Mouse (Mus musculus): ENCODE results near the gene Gm3402. TPM values are rescaled to one million over a fixed set of nuclear protein-coding genes. Genes with fewer than 3 reads are reported as not detected.
A peak's percentile ranks its signal among the peaks of the same experiment; 100 is the strongest.
"Not testable (repeated sequence)": the region's sequence is repeated elsewhere in the genome, so short reads cannot be mapped to it uniquely, and the experiment has no call there.

The Gm3402 gene
- polyA plus RNA-seq (2014; fragmentation: Nextera tagmentation; extraction: Ambion mirVana) = not detected in 2 replicates

DNA sequence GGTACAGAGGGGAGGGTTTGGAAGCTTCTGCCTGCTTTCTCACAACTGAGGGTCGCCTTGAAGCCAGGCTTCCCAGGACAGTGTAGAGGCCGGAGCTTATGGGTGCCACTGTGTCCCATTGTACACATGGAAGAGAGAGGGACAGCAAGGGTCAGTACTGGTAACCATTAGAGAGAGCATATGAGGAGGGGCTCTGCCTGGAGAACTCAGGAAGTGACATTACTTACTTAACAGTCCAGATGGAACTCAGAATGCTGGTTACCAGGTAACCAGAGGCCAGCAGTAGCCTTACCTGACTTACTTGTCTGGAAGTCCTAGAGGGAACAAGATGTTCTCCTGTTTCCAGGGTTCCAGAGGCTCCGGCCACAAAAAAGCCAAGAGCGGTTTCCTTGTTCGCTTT is at the start of gene Gm3402:
TSS of gene Gm3402 (plus strand) at position 301 of the 400 bp plus-strand sequence.
- not testable (repeated sequence) for DNase-seq (ENCODE audit: low spot score); H3K27me3 ChIP-seq (ENCODE audit: control insufficient read depth, insufficient read depth, low read length); ATAC-seq (replicated peaks; ENCODE audit: low FRiP score); H3K27ac ChIP-seq (ENCODE audit: low read depth, low read length); H3K4me2 ChIP-seq (ENCODE audit: low read depth, low read length, severe bottlenecking); H3K36me3 ChIP-seq (ENCODE audit: control insufficient read depth, insufficient read depth, low read length); H3K4me3 ChIP-seq (ENCODE audit: low read depth, low read length); H3K9ac ChIP-seq (ENCODE audit: low read length); H3K9me3 ChIP-seq (ENCODE audit: control insufficient read depth, low read length); H3K4me1 ChIP-seq (replicated peaks; ENCODE audit: control insufficient read depth, insufficient read depth, low read length)
- WGBS = no CpG with 5 or more reads among the region's 5 CpGs

DNA sequence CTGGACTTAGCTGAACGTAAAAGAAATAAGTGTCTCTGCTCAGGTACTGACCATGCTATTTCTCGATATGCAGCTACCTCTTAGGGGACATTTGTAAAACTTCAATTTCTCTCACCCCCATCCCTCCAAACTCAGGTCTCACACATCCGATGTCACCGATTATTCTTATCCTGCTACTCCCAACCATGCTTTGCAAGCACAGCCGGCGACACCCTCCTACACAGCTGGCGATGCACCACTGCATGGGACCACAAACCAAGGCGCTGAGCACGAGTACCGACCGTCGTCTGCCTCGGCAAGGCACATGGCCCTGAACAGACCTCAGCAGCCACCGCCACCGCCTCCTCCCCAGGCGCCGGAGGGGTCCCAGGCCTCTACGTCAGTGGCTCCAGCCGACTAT is 47.3 kb upstream of the Gm3402 start:
- 94% methylated on average over 19 of the region's 19 CpGs for WGBS
- ATAC-seq (replicated peaks; ENCODE audit: low FRiP score) (no peak), DNase-seq (ENCODE audit: low spot score) (no peak)
- Histone ChIP-seq H3K9me3 (ENCODE audit: control insufficient read depth, low read length) (no peaks in the 10 kb centered on the region), H3K27ac (ENCODE audit: low read depth, low read length) (no peak overlapping the region), H3K4me2 (ENCODE audit: low read depth, low read length, severe bottlenecking) (no peak overlapping the region), H3K36me3 (ENCODE audit: control insufficient read depth, insufficient read depth, low read length) (no peaks in the 10 kb centered on the region), H3K9ac (ENCODE audit: low read length) (no peak overlapping the region), H3K27me3 (ENCODE audit: control insufficient read depth, insufficient read depth, low read length) (no peaks in the 10 kb centered on the region), H3K4me3 (ENCODE audit: low read depth, low read length) (no peak overlapping the region), H3K4me1 (replicated peaks; ENCODE audit: control insufficient read depth, insufficient read depth, low read length) (no peaks in the 10 kb centered on the region)

DNA sequence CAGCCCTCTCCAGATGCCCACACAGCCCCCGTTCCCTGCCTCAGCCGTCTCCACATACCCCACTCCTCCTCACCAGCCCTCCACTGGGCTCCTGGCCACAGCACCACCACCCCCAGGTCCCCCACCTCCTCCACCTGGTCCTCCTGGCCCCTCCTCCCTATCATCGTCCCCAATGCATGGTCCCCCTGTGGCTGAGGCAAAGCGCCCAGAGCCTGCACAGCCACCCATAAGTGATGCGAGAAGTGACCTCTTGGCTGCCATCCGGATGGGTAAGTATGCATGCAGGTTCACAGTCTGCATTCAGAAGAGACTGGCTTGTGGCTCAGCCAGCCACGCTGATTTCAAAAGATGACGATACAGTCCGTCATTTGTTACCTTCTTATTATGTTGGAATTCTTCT is 45.6 kb upstream of the Gm3402 start:
- Histone ChIP-seq H3K27ac (ENCODE audit: low read depth, low read length) (no peak overlapping the region), H3K27me3 (ENCODE audit: control insufficient read depth, insufficient read depth, low read length) (no peaks in the 10 kb centered on the region), H3K9me3 (ENCODE audit: control insufficient read depth, low read length) (no peaks in the 10 kb centered on the region), H3K4me2 (ENCODE audit: low read depth, low read length, severe bottlenecking) (no peak overlapping the region), H3K4me1 (replicated peaks; ENCODE audit: control insufficient read depth, insufficient read depth, low read length) (no peaks in the 10 kb centered on the region), H3K36me3 (ENCODE audit: control insufficient read depth, insufficient read depth, low read length) (no peaks in the 10 kb centered on the region), H3K9ac (ENCODE audit: low read length) (no peak overlapping the region), H3K4me3 (ENCODE audit: low read depth, low read length) (no peak overlapping the region)
- 89% methylated on average over 9 of the region's 9 CpGs for WGBS
- no peak for ATAC-seq (replicated peaks; ENCODE audit: low FRiP score)
- no peak for DNase-seq (ENCODE audit: low spot score)

DNA sequence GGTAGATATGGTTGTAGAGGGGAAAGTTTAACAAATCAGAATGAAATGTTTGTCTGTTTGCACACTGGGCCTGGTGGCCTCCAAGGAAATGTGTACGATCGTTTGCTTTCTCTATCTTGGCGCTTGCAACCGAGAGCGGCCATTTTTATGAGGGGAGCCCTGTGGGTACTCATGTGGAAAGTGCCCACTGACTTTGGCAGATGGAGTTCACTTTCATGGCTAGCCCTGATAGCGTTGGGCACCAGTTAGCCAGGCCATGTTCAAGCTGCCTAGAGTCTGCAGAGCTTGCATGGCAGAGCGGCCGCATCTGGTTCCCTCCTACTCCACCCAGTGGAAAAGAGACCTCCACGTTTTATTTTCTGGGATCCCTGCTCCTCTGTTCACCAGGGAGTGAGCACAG is 43.1 kb upstream of the Gm3402 start:
- ATAC-seq (replicated peaks; ENCODE audit: low FRiP score) (no peak), DNase-seq (ENCODE audit: low spot score) (no peak)
- Histone ChIP-seq H3K36me3 (ENCODE audit: control insufficient read depth, insufficient read depth, low read length) (no peaks in the 10 kb centered on the region), H3K9me3 (ENCODE audit: control insufficient read depth, low read length) (no peaks in the 10 kb centered on the region), H3K27me3 (ENCODE audit: control insufficient read depth, insufficient read depth, low read length) (no peaks in the 10 kb centered on the region), H3K4me1 (replicated peaks; ENCODE audit: control insufficient read depth, insufficient read depth, low read length) (no peaks in the 10 kb centered on the region), H3K4me3 (ENCODE audit: low read depth, low read length) (no peak overlapping the region), H3K27ac (ENCODE audit: low read depth, low read length) (no peak overlapping the region), H3K4me2 (ENCODE audit: low read depth, low read length, severe bottlenecking) (no peak overlapping the region), H3K9ac (ENCODE audit: low read length) (no peak overlapping the region)
- 87% methylated on average over 9 of the region's 9 CpGs for WGBS

DNA sequence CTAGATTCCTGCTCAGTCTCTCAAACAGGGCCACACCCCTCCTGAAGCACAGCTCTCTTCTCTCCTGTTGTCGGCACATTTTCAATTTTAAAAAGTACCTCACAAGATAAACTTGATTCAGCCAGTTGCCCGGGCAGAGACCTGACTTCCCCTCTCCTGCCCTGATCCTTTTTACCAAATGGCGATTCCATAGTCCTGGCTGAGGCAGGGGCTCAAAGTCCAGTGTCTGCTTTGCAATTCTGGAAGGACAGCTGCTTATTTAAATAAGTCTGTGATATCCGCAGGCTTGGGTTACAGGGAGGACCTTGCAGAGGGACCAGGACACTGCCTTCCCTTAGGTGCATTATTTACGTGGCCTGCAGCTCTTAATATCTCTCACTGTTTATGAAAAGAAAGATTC is 42.6 kb upstream of the Gm3402 start:
- no peaks in the 10 kb centered on the region for H3K9me3 ChIP-seq (ENCODE audit: control insufficient read depth, low read length)
- H3K27ac ChIP-seq (ENCODE audit: low read depth, low read length) = no peak overlapping the region
- H3K4me2 ChIP-seq (ENCODE audit: low read depth, low read length, severe bottlenecking) = no peak overlapping the region
- H3K4me1 ChIP-seq (replicated peaks; ENCODE audit: control insufficient read depth, insufficient read depth, low read length) = no peaks in the 10 kb centered on the region
- WGBS = 91% methylated on average over 5 of the region's 5 CpGs
- ATAC-seq (replicated peaks; ENCODE audit: low FRiP score) (no peak), DNase-seq (ENCODE audit: low spot score) (no peak)
- no peaks in the 10 kb centered on the region for H3K36me3 ChIP-seq (ENCODE audit: control insufficient read depth, insufficient read depth, low read length)
- no peak overlapping the region for H3K9ac ChIP-seq (ENCODE audit: low read length)
- H3K27me3 ChIP-seq (ENCODE audit: control insufficient read depth, insufficient read depth, low read length) = no peaks in the 10 kb centered on the region
- no peak overlapping the region for H3K4me3 ChIP-seq (ENCODE audit: low read depth, low read length)

DNA sequence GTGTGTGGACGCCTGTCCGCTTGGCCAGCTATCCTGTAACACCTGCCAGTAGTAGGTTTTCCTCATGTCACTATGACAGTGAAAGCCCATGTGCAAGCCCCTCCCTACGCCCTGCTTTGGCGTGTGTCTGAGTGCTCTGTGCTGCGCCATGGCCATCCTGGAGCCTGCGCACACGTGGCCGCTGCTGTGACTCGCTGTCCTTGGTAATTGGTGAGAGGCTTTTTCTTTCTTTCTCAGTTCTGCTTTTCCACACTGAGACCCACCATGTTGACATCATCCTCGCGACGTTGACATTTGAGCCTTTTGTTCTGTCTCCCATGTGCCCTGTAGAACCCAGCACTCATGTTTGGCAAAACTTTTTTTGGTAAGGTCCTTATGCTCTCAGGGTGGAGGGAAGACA is 42.1 kb upstream of the Gm3402 start:
- no peaks in the 10 kb centered on the region for H3K36me3 ChIP-seq (ENCODE audit: control insufficient read depth, insufficient read depth, low read length)
- WGBS = 92% methylated on average over 12 of the region's 12 CpGs

DNA sequence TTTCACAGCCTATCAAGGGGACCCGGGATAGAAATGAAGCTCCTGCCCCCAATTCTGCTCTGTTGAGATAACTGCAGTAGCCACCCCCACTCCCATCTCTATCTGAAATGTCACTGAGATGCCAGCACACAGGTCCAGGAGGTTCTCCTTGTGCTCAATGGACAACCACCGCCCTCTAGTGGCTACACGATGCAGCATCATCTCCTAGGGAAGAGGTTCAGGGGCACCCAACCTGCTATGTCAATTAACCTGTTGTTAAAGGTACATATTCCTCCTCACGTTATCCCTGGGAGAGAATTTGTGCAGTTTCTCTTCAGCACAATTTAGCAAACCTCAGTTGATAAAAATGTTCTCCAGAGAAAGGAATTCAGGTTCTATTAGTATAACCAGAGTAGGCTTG is 34.4 kb upstream of the Gm3402 start:
- H3K36me3 ChIP-seq (ENCODE audit: control insufficient read depth, insufficient read depth, low read length); H3K9me3 ChIP-seq (ENCODE audit: control insufficient read depth, low read length); H3K27ac ChIP-seq (ENCODE audit: low read depth, low read length); H3K4me1 ChIP-seq (replicated peaks; ENCODE audit: control insufficient read depth, insufficient read depth, low read length); H3K4me3 ChIP-seq (ENCODE audit: low read depth, low read length); H3K9ac ChIP-seq (ENCODE audit: low read length); ATAC-seq (replicated peaks; ENCODE audit: low FRiP score); H3K4me2 ChIP-seq (ENCODE audit: low read depth, low read length, severe bottlenecking); H3K27me3 ChIP-seq (ENCODE audit: control insufficient read depth, insufficient read depth, low read length): not testable (repeated sequence)
- WGBS = 16% methylated on average over 4 of the region's 4 CpGs
- DNase-seq (ENCODE audit: low spot score) = peak; percentile 38

More for the DNA sequence above, 42.1 kb upstream of the Gm3402 start:
- H3K9me3 ChIP-seq (ENCODE audit: control insufficient read depth, low read length) = no peaks in the 10 kb centered on the region
- no peak overlapping the region for H3K27ac ChIP-seq (ENCODE audit: low read depth, low read length)
- H3K9ac ChIP-seq (ENCODE audit: low read length) = no peak overlapping the region
- DNase-seq (ENCODE audit: low spot score) = no peak
- H3K4me2 ChIP-seq (ENCODE audit: low read depth, low read length, severe bottlenecking) = no peak overlapping the region
- no peaks in the 10 kb centered on the region for H3K27me3 ChIP-seq (ENCODE audit: control insufficient read depth, insufficient read depth, low read length)
- no peaks in the 10 kb centered on the region for H3K4me1 ChIP-seq (replicated peaks; ENCODE audit: control insufficient read depth, insufficient read depth, low read length)
- no peak for ATAC-seq (replicated peaks; ENCODE audit: low FRiP score)
- no peak overlapping the region for H3K4me3 ChIP-seq (ENCODE audit: low read depth, low read length)

DNA sequence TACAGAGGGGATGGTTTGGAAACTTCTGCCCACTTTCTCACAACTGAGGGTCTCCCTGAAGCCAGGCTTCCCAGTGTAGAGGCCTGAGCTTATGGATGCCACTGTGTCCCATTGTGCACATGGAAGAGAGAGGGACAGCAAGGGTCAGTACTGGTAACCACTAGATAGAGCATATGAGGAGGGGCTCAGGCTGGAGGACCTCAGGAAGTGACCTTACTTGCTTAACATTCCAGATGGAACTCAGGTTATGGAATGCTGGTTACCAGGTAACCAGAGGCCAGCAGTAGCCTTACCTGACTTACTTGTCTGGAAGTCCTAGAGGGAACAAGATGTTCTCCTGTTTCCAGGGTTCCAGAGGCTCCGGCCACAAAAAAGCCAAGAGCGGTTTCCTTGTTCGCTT is 32.3 kb upstream of the Gm3402 start, which contains the start of gene Gm6408:
TSS of gene Gm6408 (plus strand) at position 301 of the 400 bp plus-strand sequence.
- H3K27ac ChIP-seq (ENCODE audit: low read depth, low read length); DNase-seq (ENCODE audit: low spot score): not testable (repeated sequence)
- WGBS = no CpG with 5 or more reads among the region's 3 CpGs

DNA sequence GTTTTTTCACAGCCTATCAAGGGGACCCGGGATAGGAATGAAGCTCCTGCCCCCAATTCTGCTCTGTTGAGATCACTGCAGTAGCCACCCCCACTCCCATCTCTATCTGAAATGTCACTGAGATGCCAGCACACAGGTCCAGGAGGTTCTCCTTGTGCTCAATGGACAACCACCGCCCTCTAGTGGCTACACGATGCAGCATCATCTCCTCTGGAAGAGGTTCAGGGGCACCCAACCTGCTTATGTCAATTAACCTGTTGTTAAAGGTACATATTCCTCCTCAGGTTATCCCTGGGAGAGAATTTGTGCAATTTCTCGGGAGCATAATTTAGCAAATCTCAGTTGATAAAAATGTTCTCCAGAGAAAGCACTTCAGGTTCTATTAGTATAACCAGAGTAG is 25.0 kb upstream of the Gm3402 start:
- H3K4me3 ChIP-seq (ENCODE audit: low read depth, low read length); H3K27me3 ChIP-seq (ENCODE audit: control insufficient read depth, insufficient read depth, low read length); H3K27ac ChIP-seq (ENCODE audit: low read depth, low read length); H3K9ac ChIP-seq (ENCODE audit: low read length); H3K36me3 ChIP-seq (ENCODE audit: control insufficient read depth, insufficient read depth, low read length); H3K4me2 ChIP-seq (ENCODE audit: low read depth, low read length, severe bottlenecking); H3K4me1 ChIP-seq (replicated peaks; ENCODE audit: control insufficient read depth, insufficient read depth, low read length); ATAC-seq (replicated peaks; ENCODE audit: low FRiP score); DNase-seq (ENCODE audit: low spot score); H3K9me3 ChIP-seq (ENCODE audit: control insufficient read depth, low read length): not testable (repeated sequence)
- WGBS = 10% methylated on average over 3 of the region's 4 CpGs

More for the DNA sequence above, 32.3 kb upstream of the Gm3402 start, which contains the start of gene Gm6408:
- not testable (repeated sequence) for H3K9ac ChIP-seq (ENCODE audit: low read length); H3K4me2 ChIP-seq (ENCODE audit: low read depth, low read length, severe bottlenecking); H3K4me1 ChIP-seq (replicated peaks; ENCODE audit: control insufficient read depth, insufficient read depth, low read length); H3K27me3 ChIP-seq (ENCODE audit: control insufficient read depth, insufficient read depth, low read length); H3K9me3 ChIP-seq (ENCODE audit: control insufficient read depth, low read length); ATAC-seq (replicated peaks; ENCODE audit: low FRiP score); H3K4me3 ChIP-seq (ENCODE audit: low read depth, low read length); H3K36me3 ChIP-seq (ENCODE audit: control insufficient read depth, insufficient read depth, low read length)

All from forebrain, embryonic 11.5 days (tissue).